Mouse (Mus musculus) CH12.LX (cell line): ENCODE data around the gene Dnal4. TPM values are rescaled to one million over a fixed set of nuclear protein-coding genes. Genes with fewer than 3 reads are reported as not detected.

Source experiments
- DNase-seq: peaks from one replicate; pipeline ENCODE4 v3.0.0-alpha.2; 2013; ENCODE audit errors: extremely low read depth
- H3K27ac ChIP-seq: 2 replicates; pipeline ENCODE4 v1.5.1; 2012; ENCODE audit warnings: low read depth, mild to moderate bottlenecking, control low read depth, moderate library complexity; ENCODE audit not compliant: insufficient read depth
- H3K27me3 ChIP-seq: replicated peaks from 2 replicates; pipeline ENCODE3; 2012; ENCODE audit warnings: inconsistent platforms
- H3K36me3 ChIP-seq, 2 experiments: replicated peaks in 1 of 2; 2 replicates each; pipeline versions ENCODE3 to v1.6.1; 2012; ENCODE audit warnings: inconsistent platforms in 1 of 2, low read length in 1 of 2, mild to moderate bottlenecking in 1 of 2, mixed read lengths in 1 of 2, moderate library complexity in 1 of 2; ENCODE audit not compliant: control insufficient read depth in 1 of 2, insufficient read depth in 1 of 2
- H3K4me1 ChIP-seq, 2 experiments: 2 replicates each; pipeline ENCODE4 v1.6.1; 2012; ENCODE audit warnings: inconsistent platforms in 1 of 2, moderate library complexity in 1 of 2; ENCODE audit not compliant: insufficient read depth in 2 of 2, control insufficient read depth in 1 of 2
- H3K4me2 ChIP-seq: 2 replicates; pipeline ENCODE4 v1.6.1; 2012; ENCODE audit warnings: low read depth, mild to moderate bottlenecking, control low read depth; ENCODE audit not compliant: poor library complexity, insufficient read depth, severe bottlenecking
- H3K4me3 ChIP-seq, 3 experiments: fragments of 150-350 bp in 1 of 3; sonication (generic) in 1 of 3; replicated peaks in 1 of 3; 2 replicates each; pipeline versions ENCODE3 to v1.5.1; 2011 to 2012; ENCODE audit warnings: low read depth in 2 of 3, low read length in 2 of 3, mild to moderate bottlenecking in 2 of 3, moderate library complexity in 2 of 3, control low read depth in 1 of 3, improper control_type of control experiment in 1 of 3, inconsistent platforms in 1 of 3, mixed read lengths in 1 of 3; ENCODE audit not compliant: poor library complexity in 1 of 3
- H3K79me2 ChIP-seq: replicated peaks from 2 replicates; pipeline ENCODE4 v1.6.1; 2012; ENCODE audit warnings: mild to moderate bottlenecking, moderate library complexity; ENCODE audit not compliant: control insufficient read depth, poor library complexity, insufficient read depth, severe bottlenecking; ENCODE audit errors: extremely low read depth
- H3K9ac ChIP-seq: 2 replicates; pipeline ENCODE4 v1.6.1; 2012; ENCODE audit warnings: low read depth, mild to moderate bottlenecking, control low read depth, moderate library complexity; ENCODE audit not compliant: insufficient read depth
- H3K9me3 ChIP-seq: replicated peaks from 2 replicates; pipeline ENCODE3; 2012; ENCODE audit warnings: low read length, inconsistent platforms, mixed read lengths
- CHD2 ChIP-seq: IDR thresholded peaks from 2 replicates; pipeline ENCODE4 v1.6.1; 2011; ENCODE audit warnings: low read length, improper control_type of control experiment
- CTCF ChIP-seq, 2 experiments: IDR thresholded peaks in 1 of 2; conservative IDR thresholded peaks in 1 of 2; 2 replicates each; pipeline ENCODE4 v1.5.1; 2011 to 2012; ENCODE audit warnings: low read depth in 2 of 2, low read length in 2 of 2, improper control_type of control experiment in 1 of 2, inconsistent platforms in 1 of 2, mild to moderate bottlenecking in 1 of 2, moderate library complexity in 1 of 2
- EP300 ChIP-seq: IDR thresholded peaks from 2 replicates; pipeline ENCODE4 v1.6.1; 2011; ENCODE audit warnings: low read length, improper control_type of control experiment
- JUND ChIP-seq: conservative IDR thresholded peaks from 2 replicates; pipeline ENCODE4 v1.6.1; 2011; ENCODE audit warnings: low read depth, low read length, improper control_type of control experiment
- MAFK ChIP-seq: IDR thresholded peaks from 2 replicates; pipeline ENCODE4 v1.6.1; 2011; ENCODE audit warnings: low read length, improper control_type of control experiment; ENCODE audit not compliant: insufficient replicate concordance
- MAX ChIP-seq: IDR thresholded peaks from 2 replicates; pipeline ENCODE4 v1.6.1; 2011; ENCODE audit warnings: low read length, improper control_type of control experiment
- MAZ ChIP-seq: IDR thresholded peaks from 2 replicates; pipeline ENCODE4 v1.6.1; 2012; ENCODE audit warnings: low read depth, mild to moderate bottlenecking, inconsistent platforms, low read length, improper control_type of control experiment, moderate library complexity
- MYC ChIP-seq: IDR thresholded peaks from 2 replicates; pipeline ENCODE4 v1.6.1; 2011; ENCODE audit warnings: low read depth, mild to moderate bottlenecking, improper control_type of control experiment, low read length
- POLR2A ChIP-seq: IDR thresholded peaks from 2 replicates; pipeline ENCODE4 v1.6.1; 2011; ENCODE audit warnings: low read depth, mild to moderate bottlenecking, improper control_type of control experiment, low read length
- RCOR1 ChIP-seq: conservative IDR thresholded peaks from 2 replicates; pipeline ENCODE4 v1.6.1; 2012; ENCODE audit warnings: low read depth, mild to moderate bottlenecking, inconsistent platforms, low read length, improper control_type of control experiment
- USF1 ChIP-seq: IDR thresholded peaks from 2 replicates; pipeline ENCODE4 v1.6.1; 2014; ENCODE audit warnings: low read depth, mild to moderate bottlenecking, inconsistent platforms, low read length, improper control_type of control experiment
- ZC3H11A ChIP-seq: IDR thresholded peaks from 2 replicates; pipeline ENCODE4 v1.6.1; 2012; ENCODE audit warnings: low read depth, mild to moderate bottlenecking, inconsistent platforms, low read length, improper control_type of control experiment
- ZKSCAN1 ChIP-seq: IDR thresholded peaks from 2 replicates; pipeline ENCODE4 v1.6.1; 2012; ENCODE audit warnings: low read depth, inconsistent platforms, low read length, improper control_type of control experiment, borderline replicate concordance
- ZMIZ1 ChIP-seq: IDR thresholded peaks from 2 replicates; pipeline ENCODE4 v1.6.1; 2012; ENCODE audit warnings: low read depth, mild to moderate bottlenecking, inconsistent platforms, low read length, improper control_type of control experiment
- dilution Hi-C: fragments of 300-500 bp; cut with MboI; formaldehyde crosslinking; loops from 2 replicates; pipeline ENCODE4 v1.14.3; 2020; ENCODE audit warnings: low sequenced_read_pairs; ENCODE audit not compliant: extremely low pct_unique_long_range_greater_than_20kb, extremely low pct_ligation_motif_present
- in situ Hi-C: fragments of 300-500 bp; cut with MboI; formaldehyde crosslinking; loops from 3 replicates; pipeline ENCODE4 v1.14.3; 2019; ENCODE audit warnings: low sequenced_read_pairs, low pct_ligation_motif_present, low pct_unique_long_range_greater_than_20kb, mixed read lengths
- polyA plus RNA-seq: library from polyadenylated mRNA; unstranded; fragments of >175 nt; gene quantifications from 2 replicates; pipeline ENCODE4 v1.2.1, GENCODE M21; 2012; ENCODE audit warnings: low read depth; ENCODE audit not compliant: insufficient read length
- total RNA-seq, 2 experiments: library from RNA; depleted of rRNA; stranded (reverse); fragments of 300-350 nt in 1 of 2; fragments of >200 nt in 1 of 2; gene quantifications; 2 replicates each; pipeline ENCODE4 v1.2.3; 2012 to 2014

The Dnal4 gene
- 16.5 and 20.9 TPM in 2 replicates for total RNA-seq (2012; rRNA removed)
- total RNA-seq (2014; rRNA removed) = 11.3 and 11.7 TPM in 2 replicates
- 17.8 and 18.5 TPM in 2 replicates for polyA plus RNA-seq

DNA sequence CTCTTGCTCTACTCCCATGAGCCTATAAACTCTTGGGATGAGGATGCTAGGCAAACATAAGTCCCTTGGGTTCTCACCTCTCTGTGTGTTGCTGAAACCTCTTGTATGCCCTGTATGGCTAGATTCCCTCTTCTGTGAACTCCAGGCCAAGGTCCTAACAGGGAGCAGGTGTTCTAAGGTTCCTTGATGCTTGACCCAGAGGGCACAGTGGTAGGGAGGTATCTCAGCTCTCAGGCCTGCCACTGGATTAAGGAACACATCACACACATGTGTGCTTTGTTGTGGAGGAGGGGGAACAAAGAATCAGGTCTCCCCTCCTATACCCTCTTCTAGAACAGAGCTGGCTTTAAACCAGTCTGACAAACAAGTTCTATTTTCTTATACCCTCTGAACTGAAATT is at the start of gene Dnal4:
TSS of gene Dnal4 (minus strand) at position 101 of the 400 bp plus-strand sequence.
- Histone ChIP-seq H3K36me3 (no peaks in the 10 kb centered on the region), H3K4me2 (no peak within 1 kb of the TSS)
- TF ChIP-seq EP300 (no peak), JUND (no peak), USF1 (no peak), MAZ (no peak), ZMIZ1 (no peak), MAFK (no peak), ZC3H11A (no peak), MAX (no peak), ZKSCAN1 (no peak), CTCF (conservative IDR thresholded peaks at IDR 0.05 in 1 of 2, IDR thresholded peaks at IDR 0.05 in 1 of 2; ENCODE audit: low read depth in 2 of 2, low read length in 2 of 2) (no peak), RCOR1 (no peak), CHD2 (no peak), MYC (no peak)
- TF ChIP-seq, all 38 proteins: peak for 0
- no peak within 1 kb of the TSS for H3K9ac ChIP-seq
- no peak for DNase-seq
- H3K79me2 ChIP-seq = no peaks in the 10 kb centered on the region
- peaks cover 46% of the 10 kb centered on the region for H3K27me3 ChIP-seq
- dilution Hi-C loops = no loop called here
- H3K4me1 ChIP-seq = peaks cover 6 to 17% of the 10 kb centered on the region in 2 experiments; a peak in 3 of 4 replicates
- no peak within 1 kb of the TSS for H3K27ac ChIP-seq
- H3K4me3 ChIP-seq = peak within 1 kb of the TSS in 1 of 3 experiments; percentile 13
- in situ Hi-C loops = no loop called here
- H3K9me3 ChIP-seq = peaks cover 7% of the 10 kb centered on the region

DNA sequence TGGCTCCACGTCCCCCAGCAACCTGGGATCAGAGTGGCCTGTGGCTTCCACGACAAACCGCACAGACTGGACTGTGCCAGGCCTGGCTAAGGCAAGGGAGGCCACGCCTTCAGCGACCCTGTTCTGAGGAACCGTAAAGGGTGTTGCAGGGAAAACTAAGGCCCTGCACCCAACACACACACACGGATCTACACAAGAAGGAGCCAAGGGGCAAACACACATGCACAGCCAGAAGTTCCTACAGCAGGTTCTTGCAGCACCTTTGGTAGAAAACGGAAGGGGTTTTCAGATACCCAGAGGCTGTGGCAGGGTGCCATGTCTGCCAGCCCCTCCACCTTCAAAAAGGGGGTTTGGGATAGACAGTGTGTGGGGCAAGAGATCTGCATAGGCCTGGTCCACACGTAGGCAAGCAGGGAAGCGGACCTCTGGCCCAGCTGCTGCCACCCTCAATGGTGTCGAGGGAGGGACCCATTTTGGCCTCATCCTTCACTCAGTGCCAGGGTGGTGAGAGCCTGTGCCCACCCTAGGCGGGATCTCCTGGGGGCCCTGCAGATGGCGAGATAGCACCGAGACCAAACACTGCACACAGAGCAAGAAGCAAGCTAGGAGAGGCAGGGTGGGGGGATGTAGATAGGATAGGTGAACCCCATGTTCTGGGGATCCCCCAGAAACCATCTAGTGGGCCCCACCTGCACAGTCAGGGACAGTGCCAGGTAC is 49.6 kb upstream of the Dnal4 start:
- dilution Hi-C loops (no loop called here), in situ Hi-C loops (loop anchor here (5.0 kb wide), 1 partner anchor 55 kb away; no protein-coding TSS in a partner anchor)
- H3K4me3 ChIP-seq = no peak overlapping the region
- no peak for DNase-seq
- no peaks in the 10 kb centered on the region for H3K9me3 ChIP-seq
- H3K36me3 ChIP-seq = peaks cover 51 to 94% of the 10 kb centered on the region in 2 experiments
- H3K27ac ChIP-seq = no peak overlapping the region
- TF ChIP-seq CTCF (conservative IDR thresholded peaks at IDR 0.05 in 1 of 2, IDR thresholded peaks at IDR 0.05 in 1 of 2; ENCODE audit: low read depth in 2 of 2, low read length in 2 of 2) (no peak), POLR2A (peak; percentile 17; the same call in 1 of the 2 replicates)
- no peaks in the 10 kb centered on the region for H3K27me3 ChIP-seq
- no peak overlapping the region for H3K9ac ChIP-seq
- H3K79me2 ChIP-seq = peaks cover under 1% of the 10 kb centered on the region; the same call in 1 of the 2 replicates
- H3K4me2 ChIP-seq = no peak overlapping the region
- peaks cover 0 to 47% of the 10 kb centered on the region in 2 experiments; a peak in 3 of 4 replicates for H3K4me1 ChIP-seq
